Mouse (Mus musculus) mouse embryonic stem cell (cell line): ENCODE data around the gene Acox1.

Experiments used
- in situ Hi-C, 2 experiments: fragments of 300-500 bp; cut with MboI; formaldehyde crosslinking; loops; 1 replicate in 1 of 2; 3 replicates in 1 of 2; pipeline ENCODE4 v1.14.3; 2019 to 2020; ENCODE audit warnings: low sequenced_read_pairs in 2 of 2, low pct_unique_long_range_greater_than_20kb in 1 of 2, mixed read lengths in 1 of 2; ENCODE audit not compliant: unreplicated experiment in 1 of 2

Acox1 gene

GRCm38 (mm10) chr11:116215991-116216390 is 17.1 kb upstream of the Acox1 start:
- in situ Hi-C loops, result no loop called here

DNA sequence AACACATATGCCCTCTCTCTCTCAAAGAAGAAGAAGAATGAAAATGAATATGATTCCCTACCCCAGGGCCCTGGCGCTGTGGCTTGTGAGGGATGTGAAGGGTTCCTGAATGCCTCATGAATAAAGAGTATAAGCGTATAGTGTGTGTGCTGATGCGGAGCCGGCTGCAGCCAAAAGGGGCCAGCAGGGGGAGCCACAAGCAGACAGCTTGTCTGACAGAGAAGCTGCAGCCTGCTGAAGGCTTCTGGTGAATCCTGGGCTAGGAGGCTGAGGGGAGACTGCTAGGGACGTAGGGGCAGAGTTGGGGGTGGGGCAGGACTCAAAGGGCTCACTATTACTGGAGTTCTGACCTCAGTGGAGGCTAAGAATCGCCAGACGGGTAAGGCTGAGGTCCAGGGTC is 16.3 kb upstream of the Acox1 start:
- in situ Hi-C loops, result no loop called here

DNA sequence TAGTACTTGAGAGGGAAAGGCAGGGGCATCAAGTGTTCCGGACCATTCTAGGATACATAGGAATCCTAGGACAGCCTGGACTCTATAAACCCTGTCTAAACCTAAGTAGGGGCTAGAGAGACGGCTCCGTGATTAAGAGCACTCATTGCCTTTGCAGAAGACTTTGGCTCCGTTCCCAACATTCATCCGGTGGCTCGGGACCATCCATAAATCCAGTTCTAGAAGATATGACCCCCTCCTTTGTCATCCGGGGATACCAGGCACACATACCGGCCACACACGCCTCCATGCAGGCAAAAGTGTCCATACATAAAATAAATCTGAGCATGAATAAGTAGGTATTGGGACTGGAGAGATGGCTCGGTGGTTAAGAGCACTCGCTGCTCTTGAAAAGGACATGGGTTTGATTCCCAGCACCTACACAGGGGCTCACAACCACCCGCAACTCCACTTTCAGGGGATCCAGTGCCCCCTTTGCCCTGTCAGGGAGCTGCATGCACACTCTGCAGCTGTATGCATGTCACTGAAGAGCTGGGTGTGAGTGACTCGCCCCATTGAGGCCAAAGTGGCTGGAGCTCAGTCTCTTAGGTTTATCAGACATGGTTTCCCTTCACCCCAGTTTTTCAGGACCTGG is 15.1 kb upstream of the Acox1 start:
- in situ Hi-C loops, result no loop called here

DNA sequence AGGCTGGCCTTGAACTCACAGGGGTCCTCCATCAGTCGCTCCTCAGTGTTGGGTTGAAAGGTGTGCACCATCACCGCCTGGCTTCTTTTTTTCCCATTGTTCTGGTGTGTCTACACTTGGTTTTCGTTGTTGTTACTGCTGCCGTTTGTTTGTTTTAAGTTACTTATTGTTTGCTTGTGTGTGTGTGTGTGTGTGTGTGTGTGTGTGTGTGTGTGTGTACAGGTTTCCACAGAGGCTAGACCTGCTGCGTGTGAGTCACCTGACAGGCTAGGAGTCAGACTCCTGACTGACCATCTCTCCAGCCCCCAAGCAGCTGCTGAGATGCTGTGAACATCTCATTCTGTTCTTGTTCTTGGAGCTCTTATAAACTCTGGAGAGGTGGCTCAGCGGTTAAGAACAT is 14.0 kb upstream of the Acox1 start:
- in situ Hi-C loops, result no loop called here

DNA sequence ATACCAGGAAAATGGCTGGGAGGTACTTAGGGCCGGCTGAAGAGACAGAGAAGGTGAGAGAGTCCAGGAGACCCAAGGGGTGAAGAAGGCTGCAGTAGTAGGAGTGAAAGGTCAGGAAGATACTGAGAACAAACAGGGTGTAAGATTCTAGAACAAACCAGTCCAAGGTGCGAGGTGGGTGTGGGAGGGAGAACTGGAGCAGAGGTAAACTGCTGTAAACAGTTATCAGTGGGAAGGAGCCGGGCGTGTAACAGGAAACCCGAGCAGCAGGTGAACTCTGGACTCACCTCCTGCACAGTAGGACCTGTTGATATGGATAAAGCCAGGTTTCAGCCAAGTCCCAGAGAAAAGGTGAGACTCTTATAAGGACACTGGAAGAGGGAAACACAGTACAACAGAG is 11.9 kb upstream of the Acox1 start:
- in situ Hi-C loops, result no loop called here

- in situ Hi-C loops, result no loop called here
Observed at GRCm38 (mm10) chr11:116209257-116209656, 10.4 kb upstream of the Acox1 start.

GRCm38 (mm10) chr11:116208660-116209059 is 9.8 kb upstream of the Acox1 start:
- in situ Hi-C loops, result no loop called here

DNA sequence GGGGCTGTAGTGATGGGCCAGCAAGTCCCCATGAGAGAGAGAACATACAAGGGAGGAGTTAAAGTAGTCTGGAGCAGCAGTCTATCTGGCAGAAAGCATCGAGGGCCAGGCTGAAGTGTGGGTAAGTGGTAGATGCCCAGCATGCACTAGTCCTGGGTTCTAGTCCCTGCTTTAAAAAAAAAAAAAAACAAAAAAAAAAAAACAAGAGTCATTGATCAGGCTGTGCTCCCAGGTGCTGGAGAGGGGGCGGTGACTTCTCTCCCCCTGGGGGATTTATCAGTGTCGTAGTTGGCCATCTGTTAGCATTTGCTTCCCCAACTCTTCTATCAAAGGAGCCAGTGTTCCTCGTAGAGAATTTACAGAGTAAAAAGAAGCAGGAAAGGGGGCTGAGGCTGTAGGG is 7.8 kb upstream of the Acox1 start:
- in situ Hi-C loops, result no loop called here

DNA sequence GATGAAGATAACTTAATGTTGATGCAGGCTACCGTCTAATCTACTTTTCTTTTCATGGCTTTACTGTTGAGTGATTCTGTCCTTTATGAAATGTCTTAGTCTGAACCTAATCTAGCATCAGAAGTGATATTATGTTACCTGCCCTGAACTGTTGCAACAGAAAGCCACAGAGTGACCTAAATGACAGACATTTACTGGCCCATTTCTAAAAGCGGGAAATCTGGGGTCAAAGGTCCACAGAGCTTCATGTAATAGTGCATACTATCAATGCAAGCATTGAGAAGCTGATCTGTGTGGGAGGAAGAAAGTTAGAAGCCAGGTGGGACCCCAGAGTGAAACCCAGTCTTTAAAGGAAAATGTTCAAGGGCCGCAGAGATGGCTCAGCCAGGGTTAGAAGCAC is 4.3 kb upstream of the Acox1 start:
- in situ Hi-C loops, result no loop called here

DNA sequence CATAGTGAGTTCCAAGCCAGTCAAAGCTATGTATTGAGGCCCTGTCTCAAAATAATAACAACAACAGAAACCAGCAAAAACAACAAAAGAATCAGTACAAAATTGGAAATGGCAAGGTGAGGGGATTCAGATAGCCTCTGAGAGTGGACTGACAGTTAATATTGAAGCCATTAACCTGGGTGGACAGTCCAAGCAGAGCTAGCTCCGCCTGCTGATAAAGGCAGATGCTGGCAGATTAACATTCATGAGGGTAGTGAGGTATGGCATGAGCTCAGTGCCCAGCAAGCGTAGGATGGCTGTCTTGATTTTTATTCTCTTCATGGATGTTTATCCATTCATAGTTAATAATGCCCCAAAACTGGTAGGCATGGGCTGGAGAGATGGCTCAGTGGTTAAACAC is 2.3 kb upstream of the Acox1 start:
- in situ Hi-C loops, result no loop called here

DNA sequence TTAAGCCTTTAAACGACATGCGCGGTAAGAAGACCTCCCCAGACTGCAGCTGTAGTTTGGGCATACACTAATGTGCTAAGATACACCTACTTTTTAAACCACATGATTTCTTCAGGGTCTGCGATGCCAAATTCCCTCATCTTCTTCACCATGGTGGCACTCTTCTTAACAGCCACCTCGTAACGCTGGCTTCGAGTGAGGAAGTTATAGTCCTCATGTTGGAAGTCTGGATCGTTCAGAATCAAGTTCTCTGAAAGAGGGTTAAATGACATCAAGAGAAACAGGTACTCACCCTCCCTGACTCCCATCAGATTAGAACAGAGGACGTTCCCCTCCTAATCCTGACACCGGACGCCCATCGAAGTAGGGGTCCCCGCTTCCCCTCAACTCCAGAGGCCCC is 713 bp downstream of the Acox1 start:
- in situ Hi-C loops, result no loop called here

GRCm38 (mm10) chr11:116197584-116197906 is 1.3 kb downstream of the Acox1 start:
- in situ Hi-C loops, result no loop called here

- in situ Hi-C loops, result no loop called here
Observed at GRCm38 (mm10) chr11:116196866-116197583, 1.8 kb downstream of the Acox1 start.

DNA sequence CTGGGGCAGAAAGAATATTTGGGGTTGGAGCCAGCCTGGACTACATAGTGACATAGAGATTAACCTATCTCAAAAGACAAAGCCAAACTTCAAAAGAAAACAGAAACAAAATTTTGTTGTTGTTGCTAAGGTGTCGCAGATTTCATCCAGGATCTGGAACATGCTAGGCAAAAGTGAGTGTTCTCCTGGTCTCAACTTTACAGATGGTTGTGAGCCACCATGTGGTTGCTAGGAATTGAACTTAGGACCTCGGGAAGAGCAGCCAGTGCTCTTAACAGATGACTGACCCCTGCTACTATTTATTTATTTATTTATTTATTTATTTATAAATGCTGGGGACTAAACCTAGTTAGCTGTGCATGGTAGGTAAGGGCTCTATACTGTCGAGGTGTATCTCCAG is 2.5 kb downstream of the Acox1 start:
- in situ Hi-C loops, result no loop called here

DNA sequence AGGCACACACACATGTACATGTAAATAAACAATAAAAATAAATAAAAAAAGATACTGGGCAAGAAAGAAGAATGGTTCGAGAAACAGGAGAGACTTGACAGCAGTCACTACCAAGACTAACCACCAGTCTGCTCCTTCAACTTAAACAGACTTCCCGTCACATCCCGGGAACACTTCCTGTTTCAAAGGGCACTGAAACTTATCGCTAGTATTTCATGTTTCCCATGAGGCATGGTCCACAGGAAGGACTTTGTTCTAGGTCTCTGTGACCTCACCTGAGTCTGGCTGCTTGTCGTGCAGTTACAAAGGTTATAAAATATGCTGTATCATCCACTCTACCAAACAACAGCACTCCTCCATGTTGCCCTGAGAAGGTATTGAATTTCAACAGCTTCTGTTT is 3.6 kb downstream of the Acox1 start:
- in situ Hi-C loops, result no loop called here

GRCm38 (mm10) chr11:116194619-116195018 is 4.2 kb downstream of the Acox1 start:
- in situ Hi-C loops, result no loop called here

GRCm38 (mm10) chr11:116187226-116187930 is 11.5 kb downstream of the Acox1 start:
- in situ Hi-C loops, result no loop called here

DNA sequence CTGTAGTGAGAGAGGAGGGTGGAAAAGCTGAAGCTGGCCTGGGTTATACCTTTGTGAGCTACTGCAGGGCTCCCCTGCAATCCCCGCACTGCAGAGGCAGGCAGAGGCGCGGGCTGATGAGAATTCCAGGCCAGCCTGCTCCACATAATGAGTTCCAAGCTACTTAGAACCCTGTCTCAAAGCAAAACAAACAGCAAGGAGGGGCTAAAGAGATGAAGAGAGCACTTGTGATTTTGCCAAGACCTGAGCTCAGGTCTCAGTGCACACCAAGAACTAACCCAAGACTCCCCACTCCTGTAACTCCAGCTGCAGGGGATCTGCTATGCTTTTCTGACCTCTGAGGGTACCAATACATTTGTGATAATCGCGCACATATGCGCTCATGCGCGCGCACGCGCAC is 12.5 kb downstream of the Acox1 start:
- in situ Hi-C loops, result no loop called here

DNA sequence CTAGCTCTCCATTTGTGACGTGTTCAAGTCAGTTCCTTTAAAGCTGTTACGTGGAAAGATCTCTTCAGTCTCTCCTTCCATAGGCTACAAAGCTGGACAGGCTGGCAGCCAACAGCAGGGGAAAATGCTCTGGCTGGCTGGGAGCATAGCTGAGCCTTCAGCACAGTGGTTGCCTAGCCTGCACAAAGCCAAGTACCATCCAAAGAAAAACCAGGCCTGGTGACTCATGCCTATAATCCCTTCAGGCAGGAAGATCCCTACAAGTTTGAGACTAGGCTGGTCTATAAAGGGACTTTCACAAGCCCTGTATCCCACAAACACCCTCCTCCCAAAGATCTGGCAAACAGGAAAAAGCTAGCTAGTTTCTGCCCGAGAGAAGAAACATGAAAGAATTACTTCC is 13.0 kb downstream of the Acox1 start:
- in situ Hi-C loops, result no loop called here
